Mouse (Mus musculus) skeletal muscle tissue, postnatal 0 days (tissue): ENCODE results near the gene Hist1h2ae. TPM values are rescaled to one million over a fixed set of nuclear protein-coding genes. Genes with fewer than 3 reads are reported as not detected.

Source experiments
- microRNA-seq, 2 experiments: library from miRNA; unstranded; fragments of <30 nt; microRNA quantifications; one replicate each; pipeline ENCODE4; 2016
- polyA plus RNA-seq: library from polyadenylated mRNA; unstranded; fragments of >200 nt; fragmentation: Nextera tagmentation; extraction: Ambion mirVana; gene quantifications from 2 replicates; pipeline ENCODE4 v1.2.1, GENCODE M21; 2015

Hist1h2ae gene
- polyA plus RNA-seq, 1 experiment from 2014 or later = 21.8 TPM

Small RNA genes lying within 50 kb of the gene (microRNA-seq; reads per million reads assigned to microRNA genes)
- 0 reads per million in 2 experiments for gene Gm44297
- gene Gm44359 = 0 reads per million in 2 experiments
- gene Gm44394 = 0 reads per million in 2 experiments

Other genes with a start within 250 kb of the Hist1h2ae start
- 18.7 and 18.8 TPM in 2 replicates for gene Zfp322a, start 202.0 kb downstream of the Hist1h2ae start, polyA plus RNA-seq
- 8.7 and 9.1 TPM in 2 replicates for gene Abt1, start 147.4 kb downstream of the Hist1h2ae start, polyA plus RNA-seq
- not detected in 2 replicates for gene Btn1a1, start 105.3 kb downstream of the Hist1h2ae start, polyA plus RNA-seq
- gene Btn2a2, start 82.4 kb downstream of the Hist1h2ae start, polyA plus RNA-seq = 0.07 TPM in 1 of 2 replicates, not detected in the other
- 38.5 and 44.1 TPM in 2 replicates for gene Hist1h4h, start 40.2 kb downstream of the Hist1h2ae start, polyA plus RNA-seq
- gene Hist1h2af, start 37.3 kb downstream of the Hist1h2ae start, polyA plus RNA-seq = 1.8 and 3.4 TPM in 2 replicates
- gene Hist1h3g, start 35.8 kb downstream of the Hist1h2ae start, polyA plus RNA-seq = 1.00 and 1.2 TPM in 2 replicates
- 0.44 and 0.72 TPM in 2 replicates for gene Hist1h2bh, start 27.8 kb downstream of the Hist1h2ae start, polyA plus RNA-seq
- gene Hist1h3f, start 27.2 kb downstream of the Hist1h2ae start, polyA plus RNA-seq = 0.50 and 0.59 TPM in 2 replicates
- gene Hist1h4f, start 19.6 kb downstream of the Hist1h2ae start, polyA plus RNA-seq = 0.80 TPM in 1 of 2 replicates, not detected in the other
- gene Hist1h1d, start 18.0 kb downstream of the Hist1h2ae start, polyA plus RNA-seq = 0.58 and 0.85 TPM in 2 replicates
- 2.3 and 2.8 TPM in 2 replicates for gene Hist1h3e, start 8.9 kb downstream of the Hist1h2ae start, polyA plus RNA-seq
- gene Hist1h2bg, start 176 bp upstream of the Hist1h2ae start, polyA plus RNA-seq = 3.8 and 4.3 TPM in 2 replicates
- 1.8 and 2.3 TPM in 2 replicates for gene Hist1h2bf, start 3.0 kb upstream of the Hist1h2ae start, polyA plus RNA-seq
- gene Hist1h2ad, start 3.2 kb upstream of the Hist1h2ae start, polyA plus RNA-seq = 0.91 TPM in 2 replicates
- gene Hist1h3d, start 4.5 kb upstream of the Hist1h2ae start, polyA plus RNA-seq = 4.4 and 4.9 TPM in 2 replicates
- 25.5 and 29.4 TPM in 2 replicates for gene Hist1h4d, start 10.4 kb upstream of the Hist1h2ae start, polyA plus RNA-seq
- gene Hist1h2be, start 49.9 kb upstream of the Hist1h2ae start, polyA plus RNA-seq = 4.5 and 5.7 TPM in 2 replicates
- 12.7 and 15.0 TPM in 2 replicates for gene Hist1h1e, start 51.3 kb upstream of the Hist1h2ae start, polyA plus RNA-seq
- 0.88 and 1.4 TPM in 2 replicates for gene Hist1h2ac, start 112.7 kb upstream of the Hist1h2ae start, polyA plus RNA-seq
- 186 and 234 TPM in 2 replicates for gene Hist1h2bc, start 113.0 kb upstream of the Hist1h2ae start, polyA plus RNA-seq
- gene Hist1h1t, start 124.6 kb upstream of the Hist1h2ae start, polyA plus RNA-seq = not detected in 2 replicates
- 1.3 and 2.7 TPM in 2 replicates for gene Hist1h4c, start 127.2 kb upstream of the Hist1h2ae start, polyA plus RNA-seq
- 9.6 and 16.8 TPM in 2 replicates for gene Hfe, start 139.6 kb upstream of the Hist1h2ae start, polyA plus RNA-seq
- 191 and 322 TPM in 2 replicates for gene Hist1h1c, start 167.6 kb upstream of the Hist1h2ae start, polyA plus RNA-seq
- gene Hist1h3c, start 174.4 kb upstream of the Hist1h2ae start, polyA plus RNA-seq = 0.67 and 1.1 TPM in 2 replicates
- gene Hist1h2bb, start 175.5 kb upstream of the Hist1h2ae start, polyA plus RNA-seq = 0.82 and 1.4 TPM in 2 replicates
- gene Hist1h2ab, start 179.9 kb upstream of the Hist1h2ae start, polyA plus RNA-seq = 10.2 and 10.4 TPM in 2 replicates
- 2.4 and 4.3 TPM in 2 replicates for gene Hist1h3b, start 181.0 kb upstream of the Hist1h2ae start, polyA plus RNA-seq
- 0.83 TPM in 1 of 2 replicates, not detected in the other for gene Hist1h4b, start 185.8 kb upstream of the Hist1h2ae start, polyA plus RNA-seq
- 0.61 and 1.1 TPM in 2 replicates for gene Hist1h4a, start 190.0 kb upstream of the Hist1h2ae start, polyA plus RNA-seq
- gene Hist1h3a, start 191.2 kb upstream of the Hist1h2ae start, polyA plus RNA-seq = 0.85 and 1.7 TPM in 2 replicates
- gene Hist1h1a, start 192.4 kb upstream of the Hist1h2ae start, polyA plus RNA-seq = 1.2 and 2.0 TPM in 2 replicates
- 0.34 and 0.38 TPM in 2 replicates for gene Trim38, start 198.7 kb upstream of the Hist1h2ae start, polyA plus RNA-seq
- gene Slc17a2, start 235.8 kb upstream of the Hist1h2ae start, polyA plus RNA-seq = not detected in 2 replicates